ENCODE assay signal across 9 mouse cellular contexts in the genomic region with DNA sequence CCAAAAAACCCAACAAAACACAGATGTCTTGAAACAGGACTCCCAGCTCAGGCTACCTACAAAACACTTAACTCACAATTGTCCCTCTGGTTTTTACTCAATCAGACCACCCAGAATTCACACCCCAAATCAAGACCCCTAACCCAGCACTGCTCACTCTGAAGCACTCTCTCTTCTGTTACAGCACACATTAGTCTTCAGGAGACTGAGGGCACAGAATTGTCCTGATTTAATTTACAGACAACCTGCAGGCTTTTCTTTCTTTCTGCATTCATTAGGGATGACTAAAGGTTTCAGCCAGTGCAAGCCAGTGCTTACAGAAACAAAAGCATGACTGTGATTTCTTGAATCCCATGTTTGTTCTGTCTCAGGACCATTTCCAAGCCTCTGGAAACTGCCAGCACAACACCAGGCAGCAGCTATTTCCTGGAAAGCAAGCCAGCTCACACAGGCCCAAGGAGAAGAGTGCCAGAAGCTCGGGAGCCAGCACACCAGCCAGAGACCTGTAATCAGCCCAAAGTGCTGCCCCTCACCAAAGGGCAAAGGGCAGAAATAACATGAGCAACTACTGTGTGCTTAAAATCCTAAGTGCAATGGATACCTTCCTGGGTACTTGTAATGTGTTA. TPM values are rescaled to one million over a fixed set of nuclear protein-coding genes. Genes with fewer than 3 reads are reported as not detected.
DNase-seq lines count a peak whose midpoint lies in the region; ATAC-seq and TF ChIP-seq lines count a peak whose summit lies in the region.
"Had no signal": no experiment of that assay in that cellular context is flagged by ENCODE, and none has a peak within 500 bp of the region (broad histone marks: within the 10 kb centered on the region; RNA-seq: fewer than 3 reads in every experiment).

No protein-coding gene starts in this region.

- TF ChIP-seq CTCF in heart, adult 2 months (IDR thresholded peaks at IDR 0.05): no peak

- no peaks in the 10 kb centered on the region for H3K9me3 ChIP-seq in hindbrain, embryonic 15.5 days
- no peaks in the 10 kb centered on the region for H3K9me3 ChIP-seq in hindbrain, embryonic 10.5 days
- H3K9me3 ChIP-seq in limb, embryonic 13.5 days: no peaks in the 10 kb centered on the region
- H3K9me3 ChIP-seq in forebrain, embryonic 10.5 days: no peaks in the 10 kb centered on the region

- no peaks in the 10 kb centered on the region for H3K4me1 ChIP-seq in hindbrain, embryonic 15.5 days (replicated peaks)
- H3K4me1 ChIP-seq in hindbrain, embryonic 10.5 days (replicated peaks): no peaks in the 10 kb centered on the region
- H3K4me1 ChIP-seq in heart, adult 2 months (ENCODE audit: control insufficient read depth, insufficient read depth, low read length): peaks cover 1% of the 10 kb centered on the region; the same call in 1 of the 2 replicates
- peaks cover 10% of the 10 kb centered on the region; the same call in 1 of the 2 replicates for H3K4me1 ChIP-seq in limb, embryonic 13.5 days
- no peaks in the 10 kb centered on the region for H3K4me1 ChIP-seq in forebrain, embryonic 10.5 days

- H3K4me3 ChIP-seq in hindbrain, embryonic 15.5 days: no peak overlapping the region
- no peak overlapping the region for H3K4me3 ChIP-seq in hindbrain, embryonic 10.5 days
- no peak overlapping the region for H3K4me3 ChIP-seq in heart, adult 2 months
- no peak overlapping the region for H3K4me3 ChIP-seq in limb, embryonic 13.5 days
- no peak overlapping the region for H3K4me3 ChIP-seq in forebrain, embryonic 10.5 days

- no peak overlapping the region for H3K27ac ChIP-seq in hindbrain, embryonic 15.5 days (replicated peaks)
- no peak overlapping the region for H3K27ac ChIP-seq in hindbrain, embryonic 10.5 days
- H3K27ac ChIP-seq in heart, adult 2 months: peak overlapping the region; percentile 36
- peak overlapping the region; percentile 61; the same call in 1 of the 2 replicates for H3K27ac ChIP-seq in limb, embryonic 13.5 days
- no peak overlapping the region for H3K27ac ChIP-seq in forebrain, embryonic 10.5 days

- H3K4me2 ChIP-seq in hindbrain, embryonic 15.5 days: no peak overlapping the region
- no peak overlapping the region for H3K4me2 ChIP-seq in limb, embryonic 13.5 days (replicated peaks)

- no peaks in the 10 kb centered on the region for H3K79me2 ChIP-seq in heart, adult 2 months (replicated peaks; ENCODE audit: control insufficient read depth, insufficient read depth, low read length)

- no peak for TF ChIP-seq EP300 in heart, adult 2 months (IDR thresholded peaks at IDR 0.05; ENCODE audit: insufficient read depth, low read depth, low read length)

- H3K36me3 ChIP-seq in hindbrain, embryonic 15.5 days: peaks cover 25% of the 10 kb centered on the region
- peaks cover 90% of the 10 kb centered on the region for H3K36me3 ChIP-seq in hindbrain, embryonic 10.5 days
- peaks cover 4% of the 10 kb centered on the region for H3K36me3 ChIP-seq in heart, adult 2 months (ENCODE audit: control insufficient read depth, insufficient read depth, low read length)
- peaks cover 57% of the 10 kb centered on the region for H3K36me3 ChIP-seq in limb, embryonic 13.5 days
- peaks cover 89% of the 10 kb centered on the region for H3K36me3 ChIP-seq in forebrain, embryonic 10.5 days (replicated peaks)

- DNase-seq in hindbrain, embryonic 10.5 days (ENCODE audit: low spot score): no peak
- peak; percentile 79 for DNase-seq in NIH3T3 (ENCODE audit: low read depth)
- DNase-seq in heart, adult 2 months: peak; percentile 35 to 67
- DNase-seq in adrenal gland, adult 8-10 months: no peak
- no peak for DNase-seq in forebrain, embryonic 10.5 days (ENCODE audit: extremely low spot score, low spot score)
- DNase-seq: kidney, postnatal 25 days had no signal

- intact Hi-C loops in heart, adult 2 months (cut with DNase I): no loop called here

- 56% methylated on average over 1 of the region's 1 CpGs for WGBS in hindbrain, embryonic 15.5 days
- WGBS in hindbrain, embryonic 10.5 days: 69% methylated on average over 1 of the region's 1 CpGs
- WGBS in heart, adult 2 months: 15% methylated on average over 1 of the region's 1 CpGs
- WGBS in limb, embryonic 13.5 days: 20% methylated on average over 1 of the region's 1 CpGs
- WGBS in forebrain, embryonic 10.5 days: 61% methylated on average over 1 of the region's 1 CpGs

- no peak for TF ChIP-seq POLR2A in heart, adult 2 months (IDR thresholded peaks at IDR 0.05; ENCODE audit: insufficient read depth, low read depth, low read length)

- H3K9ac ChIP-seq in hindbrain, embryonic 15.5 days: no peak overlapping the region
- no peak overlapping the region for H3K9ac ChIP-seq in heart, adult 2 months (ENCODE audit: low read depth, low read length)
- H3K9ac ChIP-seq in limb, embryonic 13.5 days: no peak overlapping the region; the same call in 1 of the 2 replicates

- ATAC-seq in hindbrain, embryonic 15.5 days (ENCODE audit: low FRiP score, low read depth): peak; percentile 83
- ATAC-seq in limb, embryonic 13.5 days (ENCODE audit: low FRiP score, low read depth): no peak
- no peak for ATAC-seq in granulocyte monocyte progenitor cell, adult 5-6 weeks (replicated peaks; ENCODE audit: poor library complexity, severe bottlenecking)

- no peaks in the 10 kb centered on the region for H3K27me3 ChIP-seq in hindbrain, embryonic 15.5 days
- H3K27me3 ChIP-seq in hindbrain, embryonic 10.5 days (ENCODE audit: insufficient read depth, poor library complexity, severe bottlenecking): no peaks in the 10 kb centered on the region
- H3K27me3 ChIP-seq in heart, adult 2 months (ENCODE audit: control insufficient read depth, insufficient read depth, low read length): no peaks in the 10 kb centered on the region
- no peaks in the 10 kb centered on the region for H3K27me3 ChIP-seq in limb, embryonic 13.5 days
- no peaks in the 10 kb centered on the region for H3K27me3 ChIP-seq in forebrain, embryonic 10.5 days (ENCODE audit: poor library complexity, severe bottlenecking)

RNA-seq across cellular contexts. Expression of a gene that starts 11.1 kb away (rescaled TPM):
- 24.8 and 26.5 TPM in 2 replicates for polyA plus RNA-seq in hindbrain, embryonic 15.5 days (2015; fragmentation: Nextera tagmentation; extraction: Ambion mirVana)
- 41.0 and 49.0 TPM in 2 replicates for polyA plus RNA-seq in hindbrain, embryonic 10.5 days (2016; fragmentation: Nextera tagmentation; extraction: Ambion mirVana)
- total RNA-seq in heart, adult 2 months (2021): 1 to 10 TPM; 6.1 to 7.1 TPM
- polyA plus RNA-seq in heart, adult 2 months (2012; rRNA removed): 12.6 and 12.9 TPM in 2 replicates
- 35.8 and 40.0 TPM in 2 replicates for polyA plus RNA-seq in limb, embryonic 13.5 days (2015; fragmentation: Nextera tagmentation; extraction: Ambion mirVana)
- 46.0 and 47.0 TPM in 2 replicates for total RNA-seq in granulocyte monocyte progenitor cell, adult 5-6 weeks (2014; fragmentation: Nextera tagmentation)
- 46.9 and 61.6 TPM in 2 replicates for total RNA-seq in granulocyte monocyte progenitor cell, adult 5-6 weeks (2017)
- 10 to 100 TPM; 14.7 to 31.2 (median 24.7) TPM for total RNA-seq in adrenal gland, adult 8-10 months (2022)
- polyA plus RNA-seq in forebrain, embryonic 10.5 days (2016; fragmentation: Nextera tagmentation; extraction: Ambion mirVana): 57.8 and 58.3 TPM in 2 replicates

RNA-seq across cellular contexts. Expression of a gene that starts 11.3 kb away (rescaled TPM):
- polyA plus RNA-seq in hindbrain, embryonic 15.5 days (2015; fragmentation: Nextera tagmentation; extraction: Ambion mirVana): 54.2 and 55.7 TPM in 2 replicates
- 25.1 and 26.1 TPM in 2 replicates for polyA plus RNA-seq in hindbrain, embryonic 10.5 days (2016; fragmentation: Nextera tagmentation; extraction: Ambion mirVana)
- total RNA-seq in heart, adult 2 months (2021): 10 to 100 TPM; 20.3 to 23.8 TPM
- 8.9 and 19.2 TPM in 2 replicates for polyA plus RNA-seq in heart, adult 2 months (2012; rRNA removed)
- 32.4 and 39.3 TPM in 2 replicates for polyA plus RNA-seq in limb, embryonic 13.5 days (2015; fragmentation: Nextera tagmentation; extraction: Ambion mirVana)
- total RNA-seq in granulocyte monocyte progenitor cell, adult 5-6 weeks (2014; fragmentation: Nextera tagmentation): 21.9 and 25.8 TPM in 2 replicates
- total RNA-seq in granulocyte monocyte progenitor cell, adult 5-6 weeks (2017): 15.9 and 18.7 TPM in 2 replicates
- total RNA-seq in adrenal gland, adult 8-10 months (2022): 10 to 100 TPM; 53.3 to 64.1 (median 57.7) TPM
- polyA plus RNA-seq in forebrain, embryonic 10.5 days (2016; fragmentation: Nextera tagmentation; extraction: Ambion mirVana): 28.0 and 29.7 TPM in 2 replicates

RNA-seq across cellular contexts. Expression of a gene that starts 51.1 kb away (rescaled TPM):
- polyA plus RNA-seq in hindbrain, embryonic 15.5 days (2015; fragmentation: Nextera tagmentation; extraction: Ambion mirVana): 10.7 and 11.0 TPM in 2 replicates
- polyA plus RNA-seq in hindbrain, embryonic 10.5 days (2016; fragmentation: Nextera tagmentation; extraction: Ambion mirVana): 0.05 and 0.20 TPM in 2 replicates
- not detected for total RNA-seq in heart, adult 2 months (2021)
- 0.04 and 0.06 TPM in 2 replicates for polyA plus RNA-seq in heart, adult 2 months (2012; rRNA removed)
- polyA plus RNA-seq in limb, embryonic 13.5 days (2015; fragmentation: Nextera tagmentation; extraction: Ambion mirVana): 0.32 and 0.34 TPM in 2 replicates
- total RNA-seq in granulocyte monocyte progenitor cell, adult 5-6 weeks (2014; fragmentation: Nextera tagmentation): not detected in 2 replicates
- not detected in 2 replicates for total RNA-seq in granulocyte monocyte progenitor cell, adult 5-6 weeks (2017)
- 100 to 1,000 TPM in 2 of 4 experiments, 10 to 100 TPM in 2; 44.9 to 312 (median 173) TPM for total RNA-seq in adrenal gland, adult 8-10 months (2022)
- polyA plus RNA-seq in forebrain, embryonic 10.5 days (2016; fragmentation: Nextera tagmentation; extraction: Ambion mirVana): 0.15 and 0.20 TPM in 2 replicates

Comparison
In these comparisons a context has a peak if more than half of its experiments do, and no peak if none do; other contexts are left out.
1. H3K27ac ChIP-seq: peak in heart, adult 2 months (single experiment) and limb, embryonic 13.5 days (single experiment); none in hindbrain, embryonic 15.5 days (single experiment), hindbrain, embryonic 10.5 days (single experiment) and forebrain, embryonic 10.5 days (single experiment).
2. DNase-seq: peak in NIH3T3 (single experiment) and heart, adult 2 months (2 of 2); none in hindbrain, embryonic 10.5 days (single experiment), adrenal gland, adult 8-10 months (single experiment) and forebrain, embryonic 10.5 days (single experiment).